Comparison of ENCODE assay signal across 9 mouse cellular contexts in the genomic region with DNA sequence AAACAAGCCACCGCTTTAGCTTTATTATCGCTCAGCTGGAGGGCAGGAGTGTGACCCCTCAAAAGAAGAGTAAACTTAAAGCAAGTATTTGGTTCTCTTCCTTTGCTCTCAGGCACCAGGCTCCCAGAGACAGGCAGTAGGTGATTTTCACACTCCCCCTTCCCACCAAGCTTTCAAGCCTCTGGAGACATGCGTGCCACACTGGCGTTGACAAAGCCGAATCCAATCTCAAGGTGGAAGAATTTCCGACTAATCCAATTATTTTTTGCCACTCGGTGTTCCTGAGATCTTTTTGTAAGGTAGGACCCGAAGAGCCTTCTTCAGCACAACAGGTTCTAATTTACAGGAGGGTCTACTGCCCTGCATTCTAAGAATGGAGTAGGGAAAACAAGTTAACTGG.
A peak's percentile ranks its signal among the peaks of the same experiment; 100 is the strongest.
DNase-seq lines count a peak whose midpoint lies in the region; ATAC-seq and TF ChIP-seq lines count a peak whose summit lies in the region.
"Had no signal": no experiment of that assay in that cellular context is flagged by ENCODE, and none has a peak within 500 bp of the region (broad histone marks: within the 10 kb centered on the region; RNA-seq: fewer than 3 reads in every experiment).

No protein-coding gene starts in this region.

- 5% methylated on average over 8 of the region's 8 CpGs for WGBS in embryonic facial prominence, embryonic 14.5 days
- WGBS in intestine, embryonic 15.5 days = 23% methylated on average over 8 of the region's 8 CpGs
- 6% methylated on average over 8 of the region's 8 CpGs for WGBS in neural tube, embryonic 12.5 days

- no peak for TF ChIP-seq CTCF in layer of hippocampus, adult 2 months (conservative IDR thresholded peaks at IDR 0.05)

- no peaks in the 10 kb centered on the region for H3K36me3 ChIP-seq in embryonic facial prominence, embryonic 14.5 days (ENCODE audit: control insufficient read depth, insufficient read depth, low read length)
- no peaks in the 10 kb centered on the region for H3K36me3 ChIP-seq in intestine, embryonic 15.5 days
- H3K36me3 ChIP-seq in neural tube, embryonic 12.5 days = no peaks in the 10 kb centered on the region

- H3K27ac ChIP-seq in layer of hippocampus, adult 2 months = peak overlapping the region; percentile 97
- no peak overlapping the region for H3K27ac ChIP-seq in embryonic facial prominence, embryonic 14.5 days (replicated peaks; ENCODE audit: low read depth, low read length)
- H3K27ac ChIP-seq in intestine, embryonic 15.5 days = no peak overlapping the region
- no peak overlapping the region for H3K27ac ChIP-seq in neural tube, embryonic 12.5 days

- H3K4me1 ChIP-seq in embryonic facial prominence, embryonic 14.5 days (ENCODE audit: control insufficient read depth, insufficient read depth, low read length) = 0 out of 2 replicates have a peak, but pooled peaks cover 3% of the 10 kb centered on the region
- 0 out of 2 replicates have a peak, but pooled peaks cover 5% of the 10 kb centered on the region for H3K4me1 ChIP-seq in intestine, embryonic 15.5 days (replicated peaks)
- H3K4me1 ChIP-seq in neural tube, embryonic 12.5 days = peaks cover 24% of the 10 kb centered on the region

- peak overlapping the region; percentile 93 for H3K4me2 ChIP-seq in embryonic facial prominence, embryonic 14.5 days (ENCODE audit: low read depth, low read length)
- H3K4me2 ChIP-seq in intestine, embryonic 15.5 days (replicated peaks) = peak overlapping the region; percentile 92
- H3K4me2 ChIP-seq in neural tube, embryonic 12.5 days (replicated peaks) = peak overlapping the region; percentile 96

- ATAC-seq in embryonic facial prominence, embryonic 14.5 days (ENCODE audit: low read depth) = no peak
- no peak for ATAC-seq in intestine, embryonic 15.5 days
- no peak for ATAC-seq in neural tube, embryonic 12.5 days (ENCODE audit: low FRiP score, low read depth)
- ATAC-seq: Patski had no signal

- H3K4me3 ChIP-seq in layer of hippocampus, adult 2 months = peak overlapping the region; percentile 81
- H3K4me3 ChIP-seq in embryonic facial prominence, embryonic 14.5 days (ENCODE audit: low read depth, low read length) = peak overlapping the region; percentile 73
- peak overlapping the region; percentile 73 for H3K4me3 ChIP-seq in intestine, embryonic 15.5 days (replicated peaks)
- peak overlapping the region; percentile 65 for H3K4me3 ChIP-seq in neural tube, embryonic 12.5 days

- H3K9me3 ChIP-seq in embryonic facial prominence, embryonic 14.5 days (ENCODE audit: control insufficient read depth, low read length) = no peaks in the 10 kb centered on the region
- H3K9me3 ChIP-seq in intestine, embryonic 15.5 days = no peaks in the 10 kb centered on the region
- no peaks in the 10 kb centered on the region for H3K9me3 ChIP-seq in neural tube, embryonic 12.5 days

- no peak for DNase-seq in layer of hippocampus, adult 2 months (ENCODE audit: low spot score in 2 of 2)
- no peak for DNase-seq in layer of hippocampus, postnatal 14 days (ENCODE audit: low spot score in 2 of 2)
- DNase-seq in embryonic facial prominence, embryonic 14.5 days (ENCODE audit: low spot score) = peak; percentile 18
- DNase-seq in gastrocnemius, postnatal 25 days = no peak
- DNase-seq in cerebellum, adult 9-10 months = no peak
- DNase-seq in spleen, postnatal 4 days (ENCODE audit: low spot score in 2 of 2) = no peak

- H3K9ac ChIP-seq in embryonic facial prominence, embryonic 14.5 days (ENCODE audit: low read depth, low read length) = peak overlapping the region; percentile 66; the same call in 1 of the 2 replicates
- peak overlapping the region; percentile 59; the same call in 1 of the 2 replicates for H3K9ac ChIP-seq in intestine, embryonic 15.5 days
- 0 out of 2 replicates have a peak overlapping the region, but pooled peaks have one; percentile 79 for H3K9ac ChIP-seq in neural tube, embryonic 12.5 days

- peaks cover 66% of the 10 kb centered on the region for H3K27me3 ChIP-seq in embryonic facial prominence, embryonic 14.5 days (replicated peaks; ENCODE audit: control insufficient read depth, insufficient read depth, low read length)
- no peaks in the 10 kb centered on the region; the same call in 1 of the 2 replicates for H3K27me3 ChIP-seq in intestine, embryonic 15.5 days (replicated peaks)
- peaks cover 7% of the 10 kb centered on the region; the same call in 1 of the 2 replicates for H3K27me3 ChIP-seq in neural tube, embryonic 12.5 days (replicated peaks)
